Mouse (Mus musculus): Measurements from ENCODE around the gene Wdr26.
A peak's percentile ranks its signal among the peaks of the same experiment; 100 is the strongest.

The Wdr26 gene

GRCm38 (mm10) chr1:181211920-181212633, at the start of gene Wdr26:
Wdr26 (minus strand) TSS chr1:181212001.
- DNase-seq (ENCODE audit: low spot score in 2 of 2) = peak; percentile 83 to 85

- DNase-seq (ENCODE audit: low spot score in 2 of 2) = peak in 1 of 2 experiments; percentile 55
Observed at GRCm38 (mm10) chr1:181260949-181261696, 49.3 kb upstream of the Wdr26 start.

GRCm38 (mm10) chr1:181260422-181260821, 48.6 kb upstream of the Wdr26 start:
- DNase-seq (ENCODE audit: low spot score in 2 of 2) = no peak

GRCm38 (mm10) chr1:181259626-181260410, 48.0 kb upstream of the Wdr26 start:
- DNase-seq (ENCODE audit: low spot score in 2 of 2) = no peak

- DNase-seq (ENCODE audit: low spot score in 2 of 2) = no peak
Observed at GRCm38 (mm10) chr1:181259056-181259455, 47.3 kb upstream of the Wdr26 start.

GRCm38 (mm10) chr1:181258616-181259015, 46.8 kb upstream of the Wdr26 start:
- no peak for DNase-seq (ENCODE audit: low spot score in 2 of 2)

- DNase-seq (ENCODE audit: low spot score in 2 of 2) = peak; percentile 70 to 75
Observed at GRCm38 (mm10) chr1:181257585-181258555, 46.1 kb upstream of the Wdr26 start.

GRCm38 (mm10) chr1:181256689-181257584, 45.1 kb upstream of the Wdr26 start:
- DNase-seq (ENCODE audit: low spot score in 2 of 2) = peak; percentile 85 to 86

- DNase-seq (ENCODE audit: low spot score in 2 of 2) = peak; percentile 67 to 75
Observed at GRCm38 (mm10) chr1:181255891-181256688, 44.3 kb upstream of the Wdr26 start.

- no peak for DNase-seq (ENCODE audit: low spot score in 2 of 2)
Observed at GRCm38 (mm10) chr1:181255450-181255849, 43.6 kb upstream of the Wdr26 start.

- DNase-seq (ENCODE audit: low spot score in 2 of 2) = no peak
Observed at GRCm38 (mm10) chr1:181251624-181252023, 39.8 kb upstream of the Wdr26 start.

- no peak for DNase-seq (ENCODE audit: low spot score in 2 of 2)
Observed at GRCm38 (mm10) chr1:181250961-181251360, 39.2 kb upstream of the Wdr26 start.

GRCm38 (mm10) chr1:181249537-181249936, 37.7 kb upstream of the Wdr26 start:
- no peak for DNase-seq (ENCODE audit: low spot score in 2 of 2)

GRCm38 (mm10) chr1:181247175-181247574, 35.4 kb upstream of the Wdr26 start:
- DNase-seq (ENCODE audit: low spot score in 2 of 2) = peak; percentile 57 to 69

- DNase-seq (ENCODE audit: low spot score in 2 of 2) = no peak
Observed at GRCm38 (mm10) chr1:181246487-181247138, 34.8 kb upstream of the Wdr26 start.

- DNase-seq (ENCODE audit: low spot score in 2 of 2) = no peak
Observed at GRCm38 (mm10) chr1:181245554-181246486, 34.0 kb upstream of the Wdr26 start.

- no peak for DNase-seq (ENCODE audit: low spot score in 2 of 2)
Observed at GRCm38 (mm10) chr1:181245067-181245466, 33.3 kb upstream of the Wdr26 start.

- no peak for DNase-seq (ENCODE audit: low spot score in 2 of 2)
Observed at GRCm38 (mm10) chr1:181241185-181241584, 29.4 kb upstream of the Wdr26 start.
